10 mouse cellular contexts compared by ENCODE assay signal in genomic region chr4:98101153-98102096, GRCm38 (mm10).
DNase-seq lines count a peak whose midpoint lies in the region; ATAC-seq and TF ChIP-seq lines count a peak whose summit lies in the region.
"Had no signal": no experiment of that assay in that cellular context is flagged by ENCODE, and none has a peak within 500 bp of the region (broad histone marks: within the 10 kb centered on the region; RNA-seq: fewer than 3 reads in every experiment).

No protein-coding gene starts in this region.

- H3K4me2 ChIP-seq in embryonic facial prominence, embryonic 15.5 days (replicated peaks): no peak overlapping the region
- no peak overlapping the region for H3K4me2 ChIP-seq in midbrain, embryonic 15.5 days
- H3K4me2 ChIP-seq: liver, embryonic 13.5 days had no signal

- no peak for ATAC-seq in embryonic facial prominence, embryonic 15.5 days (ENCODE audit: insufficient number of reproducible peaks, low FRiP score, low TSS enrichment, low read depth)
- ATAC-seq in midbrain, embryonic 15.5 days (replicated peaks): no peak

- no peaks in the 10 kb centered on the region for H3K79me2 ChIP-seq in heart, adult 2 months (replicated peaks; ENCODE audit: control insufficient read depth, insufficient read depth, low read length)

- no peak overlapping the region for H3K9ac ChIP-seq in heart, adult 2 months (ENCODE audit: low read depth, low read length)
- H3K9ac ChIP-seq in embryonic facial prominence, embryonic 15.5 days: no peak overlapping the region
- no peak overlapping the region for H3K9ac ChIP-seq in midbrain, embryonic 15.5 days
- H3K9ac ChIP-seq: liver, embryonic 13.5 days had no signal

- TF ChIP-seq EP300 in heart, adult 2 months (IDR thresholded peaks at IDR 0.05; ENCODE audit: insufficient read depth, low read depth, low read length): peak; percentile 54; the same call in 1 of the 2 replicates

- H3K4me1 ChIP-seq in heart, adult 2 months (ENCODE audit: control insufficient read depth, insufficient read depth, low read length): peaks cover 30% of the 10 kb centered on the region
- H3K4me1 ChIP-seq in embryonic facial prominence, embryonic 15.5 days: peaks cover 51% of the 10 kb centered on the region
- peaks cover 74% of the 10 kb centered on the region for H3K4me1 ChIP-seq in hindbrain, embryonic 10.5 days (replicated peaks)
- peaks cover 51% of the 10 kb centered on the region for H3K4me1 ChIP-seq in midbrain, embryonic 15.5 days

- TF ChIP-seq CTCF in heart, adult 2 months (IDR thresholded peaks at IDR 0.05): no peak

- H3K4me3 ChIP-seq in heart, adult 2 months: no peak overlapping the region; the same call in 1 of the 2 replicates
- H3K4me3 ChIP-seq in embryonic facial prominence, embryonic 15.5 days (replicated peaks): no peak overlapping the region
- H3K4me3 ChIP-seq in hindbrain, embryonic 10.5 days: no peak overlapping the region
- no peak overlapping the region for H3K4me3 ChIP-seq in midbrain, embryonic 15.5 days
- H3K4me3 ChIP-seq: liver, embryonic 13.5 days had no signal

- 30% methylated on average over 10 of the region's 10 CpGs for WGBS in heart, adult 2 months
- 55% methylated on average over 10 of the region's 10 CpGs for WGBS in embryonic facial prominence, embryonic 15.5 days
- WGBS in hindbrain, embryonic 10.5 days: 61% methylated on average over 10 of the region's 10 CpGs
- 36% methylated on average over 10 of the region's 10 CpGs for WGBS in midbrain, embryonic 15.5 days

- H3K9me3 ChIP-seq in embryonic facial prominence, embryonic 15.5 days (replicated peaks): no peaks in the 10 kb centered on the region
- no peaks in the 10 kb centered on the region for H3K9me3 ChIP-seq in hindbrain, embryonic 10.5 days
- no peaks in the 10 kb centered on the region for H3K9me3 ChIP-seq in midbrain, embryonic 15.5 days
- H3K9me3 ChIP-seq: liver, embryonic 13.5 days had no signal

- peak in 1 of 2 experiments; percentile 55 for DNase-seq in heart, adult 2 months
- DNase-seq in heart, adult 8-10 months (ENCODE audit: low spot score): no peak
- DNase-seq in hindbrain, embryonic 10.5 days (ENCODE audit: low spot score): no peak
- no peak for DNase-seq in cerebellum, adult 9-10 months
- no peak for DNase-seq in embryo, embryonic 10 days (ENCODE audit: low spot score)
- no peak for DNase-seq in left cerebral cortex, postnatal 4 days
- DNase-seq: cerebellum, postnatal 25 days; liver, embryonic 13.5 days had no signal

- TF ChIP-seq POLR2A in heart, adult 2 months (IDR thresholded peaks at IDR 0.05; ENCODE audit: insufficient read depth, low read depth, low read length): no peak

- H3K27me3 ChIP-seq in heart, adult 2 months (ENCODE audit: control insufficient read depth, insufficient read depth, low read length): no peaks in the 10 kb centered on the region
- H3K27me3 ChIP-seq in embryonic facial prominence, embryonic 15.5 days: no peaks in the 10 kb centered on the region
- H3K27me3 ChIP-seq in hindbrain, embryonic 10.5 days (ENCODE audit: insufficient read depth, poor library complexity, severe bottlenecking): peaks cover 25% of the 10 kb centered on the region
- peaks cover 2% of the 10 kb centered on the region; the same call in 1 of the 2 replicates for H3K27me3 ChIP-seq in midbrain, embryonic 15.5 days (replicated peaks)

- H3K36me3 ChIP-seq in heart, adult 2 months (ENCODE audit: control insufficient read depth, insufficient read depth, low read length): peaks cover 18% of the 10 kb centered on the region
- no peaks in the 10 kb centered on the region for H3K36me3 ChIP-seq in embryonic facial prominence, embryonic 15.5 days
- H3K36me3 ChIP-seq in hindbrain, embryonic 10.5 days: no peaks in the 10 kb centered on the region
- no peaks in the 10 kb centered on the region for H3K36me3 ChIP-seq in midbrain, embryonic 15.5 days (replicated peaks)
- H3K36me3 ChIP-seq: liver, embryonic 13.5 days had no signal

- H3K27ac ChIP-seq in heart, adult 2 months: peak overlapping the region; percentile 91
- 0 out of 2 replicates have a peak overlapping the region, but pooled peaks have one; percentile 44 for H3K27ac ChIP-seq in embryonic facial prominence, embryonic 15.5 days (replicated peaks)
- peak overlapping the region; percentile 81 for H3K27ac ChIP-seq in hindbrain, embryonic 10.5 days
- H3K27ac ChIP-seq in midbrain, embryonic 15.5 days: peak overlapping the region; percentile 23; the same call in 1 of the 2 replicates
- H3K27ac ChIP-seq: liver, embryonic 13.5 days had no signal

- intact Hi-C loops in heart, adult 2 months (cut with DNase I): loop anchor here (1.0 kb wide), 1 partner anchor 7 kb away; no protein-coding TSS in a partner anchor
- intact Hi-C loops in left cerebral cortex, postnatal 4 days (cut with DNase I): loop anchor here (10.0 kb wide), 1 partner anchor 317 kb away; no protein-coding TSS in a partner anchor

Comparison
In these comparisons a context has a peak if more than half of its experiments do, and no peak if none do; other contexts are left out.
1. H3K27ac ChIP-seq: peak in every context shown above with its lines; median percentile 91 in heart, adult 2 months; 81 in hindbrain, embryonic 10.5 days; 44 in embryonic facial prominence, embryonic 15.5 days; 23 in midbrain, embryonic 15.5 days.